Mouse (Mus musculus) lung, adult 2 months (tissue): ENCODE measurements around the gene 4931429L15Rik.
A peak's percentile ranks its signal among the peaks of the same experiment; 100 is the strongest.

Experiments used
- CTCF ChIP-seq: fragments of 200-500 bp; IDR thresholded peaks from 2 replicates; pipeline ENCODE4 v1.5.1; 2011; ENCODE audit warnings: mild to moderate bottlenecking, low read length, control low read depth; ENCODE audit not compliant: insufficient read depth
- POLR2A ChIP-seq: fragments of 200-500 bp; IDR thresholded peaks from 2 replicates; pipeline ENCODE4 v1.6.1; 2011; ENCODE audit warnings: low read depth, mild to moderate bottlenecking, control low read depth, low read length, borderline replicate concordance; ENCODE audit errors: extremely low read depth

GRCm38 (mm10) chr9:46309121-46309520, 10.7 kb downstream of the 4931429L15Rik start:
- TF ChIP-seq POLR2A (no peak), CTCF (peak; percentile 37; the same call in 1 of the 2 replicates)
